Mouse (Mus musculus) thymus, postnatal 25 days (tissue): ENCODE measurements around the gene Szt2.

ENCODE experiments used
- DNase-seq: peaks from one replicate; pipeline ENCODE4 v3.0.0; 2022

Gene Szt2

DNA sequence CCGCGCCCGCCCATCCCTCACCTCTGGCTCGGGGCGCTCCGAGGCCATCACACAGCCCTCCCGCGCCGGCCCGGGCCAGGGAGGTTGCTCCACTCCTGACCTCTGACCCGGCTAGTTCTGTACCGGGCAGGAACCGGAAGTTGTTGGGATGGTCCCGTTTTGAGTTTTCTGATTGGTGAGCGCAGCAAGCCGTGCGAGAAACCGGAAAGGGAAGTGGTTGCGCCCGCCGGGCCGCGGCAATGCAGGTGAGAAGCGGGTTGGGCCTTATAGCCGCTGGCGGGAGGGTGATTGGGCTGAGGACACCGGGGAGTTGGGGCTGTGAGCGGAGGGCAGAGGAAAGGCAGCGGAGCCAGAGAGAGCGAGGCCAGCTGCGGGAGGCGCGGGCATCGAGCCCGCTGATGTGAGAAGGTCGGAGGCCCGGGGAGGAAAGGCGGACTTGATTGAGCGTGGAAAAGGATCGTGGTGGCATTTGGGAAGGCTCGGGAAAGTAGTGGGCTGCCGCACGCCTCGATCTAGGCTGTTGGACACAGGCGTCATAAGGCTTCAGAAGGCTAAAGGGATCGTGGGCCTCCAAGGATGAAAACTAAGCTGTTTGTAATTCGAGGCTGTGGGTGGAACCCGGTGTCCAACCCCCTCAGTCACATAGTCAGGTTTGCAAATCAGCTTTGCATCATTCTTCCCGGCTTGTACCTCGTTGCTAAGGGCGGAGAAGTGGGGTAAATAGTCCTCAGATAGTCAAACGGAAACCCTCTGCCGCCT lies at the start of gene Szt2, which contains the start of gene Med8:
TSS of gene Szt2 (minus strand) at position 132 of the 759 bp plus-strand sequence.
TSS of gene Med8 (plus strand) at position 196 of the 759 bp plus-strand sequence.
- peak; percentile 89 for DNase-seq

GRCm38 (mm10) chr4:118457345-118457975 lies 48.4 kb upstream of the Szt2 start, which contains the start of gene Mpl:
TSS of gene Mpl (minus strand) at chr4:118457513.
- no peak for DNase-seq

GRCm38 (mm10) chr4:118446415-118447153 lies 37.5 kb upstream of the Szt2 start:
- no peak for DNase-seq

- no peak for DNase-seq
Measured at GRCm38 (mm10) chr4:118445781-118446414, 36.8 kb upstream of the Szt2 start.

- no peak for DNase-seq
Measured at GRCm38 (mm10) chr4:118445088-118445487, 36.0 kb upstream of the Szt2 start.

DNA sequence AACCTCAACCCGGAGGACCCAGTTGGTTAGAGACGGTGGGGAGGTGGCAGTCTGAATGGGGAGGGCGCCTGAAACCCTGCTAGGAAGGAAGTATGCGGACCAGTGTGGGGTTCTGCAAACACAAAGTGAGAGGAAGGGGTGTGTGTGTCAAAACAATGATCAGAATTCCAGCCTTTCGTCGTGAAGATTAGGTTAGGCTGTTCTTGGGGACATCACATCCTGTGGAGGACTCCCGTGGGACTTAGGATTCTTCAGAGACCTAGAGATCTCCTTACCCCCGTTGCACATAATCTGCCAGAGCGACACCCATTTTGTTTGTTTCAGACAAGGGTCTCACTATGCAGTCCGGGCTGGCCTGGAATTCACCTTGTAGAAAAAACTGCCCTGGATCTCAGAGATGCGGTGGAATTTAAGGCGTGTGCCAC lies 28.8 kb upstream of the Szt2 start:
- peak; percentile 66 for DNase-seq

GRCm38 (mm10) chr4:118436820-118437603 lies 27.9 kb upstream of the Szt2 start, which contains the start of gene Cdc20:
TSS of gene Cdc20 (minus strand) at chr4:118437352.
- peak; percentile 90 for DNase-seq

GRCm38 (mm10) chr4:118432332-118432731 lies 23.3 kb upstream of the Szt2 start:
- no peak for DNase-seq

- no peak for DNase-seq
Measured at GRCm38 (mm10) chr4:118429215-118429895, 20.3 kb upstream of the Szt2 start.

GRCm38 (mm10) chr4:118428531-118429214 lies 19.6 kb upstream of the Szt2 start:
- no peak for DNase-seq

DNA sequence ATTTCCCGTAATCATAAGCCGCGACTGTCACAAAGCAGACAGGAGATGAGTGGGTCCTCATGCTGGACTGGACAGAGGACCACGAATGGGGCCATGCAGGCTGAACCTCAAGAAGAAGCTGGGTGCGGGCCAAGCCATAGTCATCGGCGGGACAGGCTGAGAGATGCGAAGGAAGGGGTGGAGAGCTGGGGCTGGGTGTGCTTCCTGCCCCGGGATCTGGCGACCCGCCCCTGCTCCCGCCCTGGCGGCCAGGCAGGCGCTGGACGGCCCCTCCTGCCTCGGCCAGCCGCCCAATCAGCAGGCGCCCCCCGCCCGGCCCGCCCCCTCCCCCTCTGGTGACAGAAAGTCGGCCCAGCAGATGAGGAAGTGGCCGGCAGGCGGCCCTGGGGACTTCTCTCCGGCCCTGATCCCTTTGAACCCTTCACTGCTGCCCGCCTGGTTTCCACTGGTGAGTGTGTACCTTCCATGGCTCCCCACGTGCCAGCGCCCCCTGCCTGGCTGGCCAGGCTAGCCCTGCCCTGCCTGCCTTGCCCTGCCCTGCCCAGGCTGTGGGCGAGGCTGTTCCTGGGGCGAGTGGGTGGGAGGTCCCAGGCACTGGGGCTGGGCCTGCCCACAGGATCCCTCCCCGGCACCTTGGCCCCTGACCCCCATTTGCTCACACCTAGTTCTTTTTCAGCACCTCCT lies 18.8 kb upstream of the Szt2 start, which contains the start of gene Elovl1:
TSS of gene Elovl1 (plus strand) at position 326 of the 684 bp plus-strand sequence.
- DNase-seq, result peak; percentile 80

- DNase-seq, result no peak
Measured at GRCm38 (mm10) chr4:118427415-118427767, 18.3 kb upstream of the Szt2 start.

- DNase-seq, result no peak
Measured at GRCm38 (mm10) chr4:118425374-118425773, 16.3 kb upstream of the Szt2 start.

DNA sequence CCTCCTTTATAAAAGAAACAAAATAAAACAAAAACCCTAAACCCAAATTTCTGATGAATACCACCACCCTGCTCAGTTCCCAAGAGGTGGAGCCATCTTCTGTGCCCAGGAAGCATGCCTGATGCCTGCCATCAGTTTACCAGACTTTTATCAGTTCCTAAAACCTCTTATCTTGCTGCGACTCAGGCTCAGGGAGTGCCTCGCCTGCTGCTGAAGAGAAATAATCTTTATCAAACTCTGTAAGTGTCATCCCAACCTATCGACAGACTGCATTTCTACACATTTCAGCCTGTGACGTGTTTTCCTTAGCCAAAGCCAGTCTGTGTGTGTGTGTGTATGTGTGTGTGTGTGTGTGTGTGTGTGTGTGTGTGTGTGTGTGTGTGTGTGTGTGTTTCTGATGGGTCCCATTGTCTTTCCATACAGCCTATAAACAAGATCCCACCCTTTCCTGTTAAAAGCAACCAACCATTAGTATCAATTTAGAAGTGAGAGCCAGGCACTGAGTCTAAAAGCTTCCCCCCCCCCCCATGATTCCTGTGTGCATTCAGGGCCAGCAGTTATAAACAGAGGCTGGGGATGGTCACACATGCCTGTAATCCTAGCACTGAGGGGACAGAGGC lies 15.6 kb upstream of the Szt2 start:
- DNase-seq, result no peak

DNA sequence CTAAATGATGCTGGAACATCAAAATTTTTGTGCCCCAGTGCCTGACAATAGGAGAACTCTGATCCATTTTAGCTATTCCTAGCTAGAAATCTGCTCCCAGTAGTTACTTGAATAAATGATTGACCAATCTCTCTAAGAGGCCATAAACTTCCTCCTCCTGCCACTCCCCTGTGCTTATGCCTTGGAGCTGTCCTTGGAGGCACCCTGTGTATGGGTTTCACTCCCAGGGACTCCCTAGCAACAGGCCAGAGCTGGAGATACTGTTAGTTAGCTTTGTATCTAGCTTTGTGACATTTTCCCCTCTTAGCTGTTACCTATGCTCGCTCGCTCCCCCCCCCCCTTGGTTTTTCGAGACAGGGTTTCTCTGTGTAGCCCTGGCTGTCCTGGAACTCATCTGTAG lies 12.3 kb upstream of the Szt2 start:
- no peak for DNase-seq

- DNase-seq, result no peak
Measured at GRCm38 (mm10) chr4:118417112-118417797, 8.2 kb upstream of the Szt2 start.

- no peak for DNase-seq
Measured at GRCm38 (mm10) chr4:118416329-118416728, 7.3 kb upstream of the Szt2 start.

- DNase-seq, result no peak
Measured at GRCm38 (mm10) chr4:118415779-118416178, 6.7 kb upstream of the Szt2 start.

- DNase-seq, result no peak
Measured at GRCm38 (mm10) chr4:118413553-118413952, 4.5 kb upstream of the Szt2 start.
